Mouse (Mus musculus) hindbrain, embryonic 11.5 days (tissue): ENCODE results near the gene Eef1a2. TPM values are rescaled to one million over a fixed set of nuclear protein-coding genes. Genes with fewer than 3 reads are reported as not detected.
"Not testable (repeated sequence)": the region's sequence is repeated elsewhere in the genome, so short reads cannot be mapped to it uniquely, and the experiment has no call there.

Experiments used
- ATAC-seq: fragments of 200-750 bp; cut with Nextera tagmentation; 2 replicates; pipeline ENCODE4 v1.8.0; 2017; ENCODE audit warnings: mild to moderate bottlenecking, moderate TSS enrichment, moderate library complexity; ENCODE audit not compliant: low FRiP score
- DNase-seq: peaks from one replicate; pipeline ENCODE4 v3.0.0-alpha.2; 2015; ENCODE audit warnings: low spot score
- H3K27ac ChIP-seq: fragments of 300-500 bp; sonication (generic); 2 replicates; pipeline ENCODE4 v1.5.1; 2014; ENCODE audit warnings: mild to moderate bottlenecking, low read depth, low read length
- H3K27me3 ChIP-seq: fragments of 300-500 bp; sonication (generic); 2 replicates; pipeline ENCODE4 v1.6.1; 2014; ENCODE audit warnings: mild to moderate bottlenecking, low read length, moderate library complexity, mixed read lengths; ENCODE audit not compliant: control insufficient read depth, insufficient read depth
- H3K36me3 ChIP-seq: fragments of 300-500 bp; sonication (generic); 2 replicates; pipeline ENCODE4 v1.6.1; 2014; ENCODE audit warnings: mild to moderate bottlenecking, low read length, moderate library complexity, mixed read lengths; ENCODE audit not compliant: control insufficient read depth, insufficient read depth
- H3K4me1 ChIP-seq: fragments of 300-500 bp; sonication (generic); replicated peaks from 2 replicates; pipeline ENCODE4 v1.6.1; 2014; ENCODE audit warnings: low read length, mixed read lengths; ENCODE audit not compliant: control insufficient read depth, insufficient read depth
- H3K4me2 ChIP-seq: fragments of 300-500 bp; sonication (generic); replicated peaks from 2 replicates; pipeline ENCODE4 v1.6.1; 2014; ENCODE audit warnings: mild to moderate bottlenecking, low read depth, low read length
- H3K4me3 ChIP-seq: fragments of 300-500 bp; sonication (generic); 2 replicates; pipeline ENCODE4 v1.5.1; 2014; ENCODE audit warnings: low read depth, low read length
- H3K9ac ChIP-seq: fragments of 300-500 bp; sonication (generic); 2 replicates; pipeline ENCODE4 v1.6.1; 2014; ENCODE audit warnings: low read depth, low read length
- H3K9me3 ChIP-seq: fragments of 300-500 bp; sonication (generic); 2 replicates; pipeline ENCODE4 v1.6.1; 2016; ENCODE audit warnings: low read length; ENCODE audit not compliant: control insufficient read depth
- WGBS: fragments of 180-500 bp; shearing (Covaris S2); extraction: QIAGEN DNeasy Blood & Tissue Kit; methylation state at CpG from one replicate; pipeline ENCODE4 v1.1.7; 2014; 5-methylcytosine and 5-hydroxymethylcytosine counted together
- polyA plus RNA-seq: library from polyadenylated mRNA; unstranded; fragments of >200 nt; fragmentation: Nextera tagmentation; extraction: Ambion mirVana; gene quantifications from 2 replicates; pipeline ENCODE4 v1.2.1, GENCODE M21; 2014

Gene Eef1a2
- polyA plus RNA-seq, 1 experiment from 2014 or later: 1.5 TPM

DNA sequence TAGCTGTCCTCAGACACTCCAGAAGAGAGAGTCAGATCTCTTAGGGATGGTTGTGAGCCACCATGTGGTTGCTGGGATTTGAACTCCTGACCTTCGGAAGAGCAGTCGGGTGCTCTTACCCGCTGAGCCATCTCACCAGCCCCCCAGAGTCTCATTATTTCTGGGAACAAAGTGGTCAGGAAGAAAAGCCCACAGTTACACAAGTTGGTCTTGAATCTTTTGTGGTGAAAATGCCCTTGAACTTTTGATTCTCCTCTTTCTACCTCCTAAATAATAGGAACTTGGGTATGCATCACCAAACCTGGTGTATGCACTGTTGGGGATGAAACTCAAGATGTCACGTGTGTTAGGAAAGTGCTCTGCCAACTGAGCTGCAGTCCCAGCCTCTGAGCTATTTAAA, 35.1 kb upstream of the Eef1a2 start:
- no peaks in the 10 kb centered on the region for H3K36me3 ChIP-seq
- H3K9me3 ChIP-seq: no peaks in the 10 kb centered on the region
- DNase-seq (no peak), ATAC-seq (no peak)
- no peaks in the 10 kb centered on the region for H3K27me3 ChIP-seq
- no peak overlapping the region for H3K9ac ChIP-seq
- H3K4me2 ChIP-seq: no peak overlapping the region
- H3K4me1 ChIP-seq: peaks cover 3% of the 10 kb centered on the region
- 58% methylated on average over 4 of the region's 4 CpGs for WGBS
- no peak overlapping the region for H3K27ac ChIP-seq
- no peak overlapping the region for H3K4me3 ChIP-seq

DNA sequence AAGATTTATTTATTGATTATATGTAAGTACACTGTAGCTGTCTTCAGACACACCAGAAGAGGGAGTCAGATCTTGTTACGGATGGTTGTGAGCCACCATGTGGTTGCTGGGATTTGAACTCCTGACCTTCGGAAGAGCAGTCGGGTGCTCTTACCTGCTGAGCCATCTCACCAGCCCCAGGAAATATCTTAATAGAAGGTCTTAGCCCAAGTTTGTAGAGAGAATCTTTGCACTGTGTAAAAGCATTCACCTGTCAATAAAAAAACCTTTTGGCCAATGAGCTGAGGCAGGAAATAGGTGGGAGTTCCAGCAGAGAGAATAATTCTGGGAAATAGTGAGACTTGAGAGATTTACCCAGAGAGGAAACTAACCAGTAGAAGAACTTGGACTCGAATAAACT, 34.6 kb upstream of the Eef1a2 start:
- not testable (repeated sequence) for DNase-seq, H3K4me1 ChIP-seq, H3K4me2 ChIP-seq, ATAC-seq, H3K36me3 ChIP-seq, H3K9me3 ChIP-seq, H3K9ac ChIP-seq, H3K27me3 ChIP-seq, H3K27ac ChIP-seq, H3K4me3 ChIP-seq
- WGBS: 72% methylated on average over 3 of the region's 4 CpGs

DNA sequence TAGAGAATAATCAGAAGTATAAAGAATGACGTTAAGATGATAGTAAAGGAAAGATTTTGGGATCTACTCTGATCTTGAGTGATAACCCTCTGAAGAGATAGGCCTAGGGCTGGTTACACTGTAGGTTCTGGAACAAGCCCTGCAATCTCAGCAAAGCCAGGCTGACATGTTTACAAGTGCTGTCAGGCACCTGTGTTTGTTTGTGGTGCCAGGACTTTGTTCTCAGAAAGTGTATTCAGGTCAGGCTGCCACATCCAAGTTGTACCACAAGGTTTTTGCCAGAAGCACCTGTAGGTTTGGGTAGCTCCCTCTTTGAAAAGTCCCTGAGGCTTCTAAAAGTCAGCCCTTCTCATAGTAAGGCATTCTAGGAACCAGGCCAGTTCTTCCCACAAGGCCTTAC, 32.5 kb upstream of the Eef1a2 start:
- Histone ChIP-seq H3K9me3 (no peaks in the 10 kb centered on the region), H3K4me1 (peaks cover 3% of the 10 kb centered on the region), H3K4me2 (no peak overlapping the region), H3K9ac (no peak overlapping the region), H3K27me3 (no peaks in the 10 kb centered on the region), H3K4me3 (no peak overlapping the region), H3K27ac (no peak overlapping the region), H3K36me3 (no peaks in the 10 kb centered on the region)
- DNase-seq (no peak), ATAC-seq (no peak)
- 89% methylated on average over 1 of the region's 1 CpGs for WGBS

DNA sequence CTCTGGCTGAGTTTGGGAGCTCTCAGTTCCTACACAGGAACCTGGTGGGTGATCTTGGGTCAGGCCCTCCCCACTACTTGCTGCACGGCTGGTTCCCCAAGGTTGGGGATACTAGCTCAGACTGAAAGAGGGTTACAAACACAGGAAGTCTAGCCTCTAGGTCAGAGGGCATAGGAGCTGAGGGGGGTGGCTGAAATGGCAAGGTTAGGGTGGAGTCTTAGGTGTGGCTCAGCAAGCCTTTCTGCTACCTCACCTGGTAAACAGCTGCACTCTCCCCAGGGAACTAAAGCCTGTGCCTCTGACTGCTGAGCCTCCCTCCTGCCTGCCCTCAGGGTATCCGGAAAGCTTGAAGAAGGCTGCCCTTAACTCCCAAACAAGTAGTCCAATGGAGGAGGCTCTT, 31.9 kb upstream of the Eef1a2 start:
- H3K9me3 ChIP-seq: no peaks in the 10 kb centered on the region
- H3K4me2 ChIP-seq: peak overlapping the region; percentile 43
- ATAC-seq: no peak
- H3K27me3 ChIP-seq: no peaks in the 10 kb centered on the region
- H3K36me3 ChIP-seq: no peaks in the 10 kb centered on the region
- H3K4me1 ChIP-seq: peaks cover 3% of the 10 kb centered on the region
- 0 out of 2 replicates have a peak overlapping the region, but pooled peaks have one; percentile 20 for H3K9ac ChIP-seq
- DNase-seq: no peak
- peak overlapping the region; percentile 69 for H3K4me3 ChIP-seq
- 0 out of 2 replicates have a peak overlapping the region, but pooled peaks have one; percentile 17 for H3K27ac ChIP-seq
- WGBS: 81% methylated on average over 2 of the region's 2 CpGs

DNA sequence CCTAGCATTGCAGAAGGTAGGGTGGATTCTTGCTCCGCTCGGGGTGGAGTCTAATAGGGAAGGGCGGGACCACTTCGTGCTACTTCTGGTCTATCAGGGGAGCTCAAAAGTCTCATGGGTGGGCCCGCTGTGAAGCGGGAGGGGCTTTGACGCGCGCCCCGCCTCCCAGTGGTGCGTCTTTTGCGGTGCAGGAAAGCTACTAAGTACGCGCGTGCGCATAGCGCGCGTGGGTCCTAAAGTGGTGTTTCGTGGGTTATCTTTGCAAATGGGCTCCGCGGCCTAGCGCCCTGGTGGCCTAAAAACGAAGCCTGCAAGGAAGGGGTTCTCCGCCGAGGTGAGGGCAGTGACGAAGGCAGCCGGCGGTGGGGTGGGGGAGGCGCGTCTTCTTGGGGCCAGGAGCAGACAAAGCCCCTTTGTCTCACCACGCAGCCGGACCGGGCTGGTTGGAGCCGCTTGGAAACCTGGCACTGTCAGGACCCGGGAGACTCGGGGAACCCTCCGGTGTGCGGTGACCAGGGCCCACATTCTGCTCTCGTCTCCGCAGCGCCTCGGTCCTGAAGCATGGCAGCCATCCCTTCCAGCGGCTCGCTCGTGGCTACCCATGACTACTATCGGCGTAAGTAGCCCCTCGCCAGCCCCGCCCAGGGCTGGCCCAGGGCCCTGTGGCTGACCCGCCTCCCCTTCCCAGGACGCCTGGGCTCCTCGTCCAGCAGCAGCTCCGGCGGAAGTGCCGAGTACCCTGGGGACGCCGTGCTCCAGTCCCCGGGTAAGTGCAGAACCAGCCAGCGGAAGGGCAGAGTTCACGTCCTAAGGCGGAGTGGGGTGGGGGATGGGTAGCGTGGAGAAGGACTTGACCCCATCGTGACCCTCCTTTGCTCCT, 30.5 kb upstream of the Eef1a2 start, which contains the start of gene Ppdpf:
Ppdpf (plus strand) TSS at position 127 of the 880 bp plus-strand sequence.
- H3K27me3 ChIP-seq: no peaks in the 10 kb centered on the region
- under 1% methylated on average over 64 of the region's 64 CpGs for WGBS
- peak within 1 kb of the TSS; percentile 69 for H3K4me3 ChIP-seq
- peak; percentile 89 for ATAC-seq
- DNase-seq: peak; percentile 88
- H3K9ac ChIP-seq: peak within 1 kb of the TSS; percentile 94
- no peaks in the 10 kb centered on the region for H3K36me3 ChIP-seq
- H3K4me2 ChIP-seq: peak within 1 kb of the TSS; percentile 43
- H3K27ac ChIP-seq: peak within 1 kb of the TSS; percentile 96
- H3K9me3 ChIP-seq: no peaks in the 10 kb centered on the region
- H3K4me1 ChIP-seq: peaks cover 3% of the 10 kb centered on the region

DNA sequence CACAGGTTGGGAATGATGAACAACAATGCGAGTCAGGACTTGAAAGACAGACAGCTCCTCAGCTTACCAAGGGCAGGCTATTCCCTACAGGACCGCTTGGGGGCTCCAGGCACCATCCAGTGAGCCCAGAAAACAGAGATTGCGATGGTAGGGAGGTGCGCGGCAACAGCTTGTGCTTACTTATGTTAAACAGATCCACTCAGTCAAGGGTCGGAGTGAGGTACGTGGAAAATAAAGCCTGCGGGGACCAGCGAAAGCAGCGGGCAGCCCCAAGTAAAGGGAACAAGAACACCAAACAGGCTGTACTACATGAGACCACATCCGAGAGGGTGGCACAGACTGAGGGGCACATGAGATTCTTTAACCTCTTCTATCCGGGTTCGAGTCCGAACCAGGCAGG, 29.8 kb upstream of the Eef1a2 start:
- H3K9me3 ChIP-seq: no peaks in the 10 kb centered on the region
- ATAC-seq (peak; percentile 82), DNase-seq (peak; percentile 90)
- peaks cover 3% of the 10 kb centered on the region for H3K4me1 ChIP-seq
- no peaks in the 10 kb centered on the region for H3K27me3 ChIP-seq
- no peaks in the 10 kb centered on the region for H3K36me3 ChIP-seq
- peak overlapping the region; percentile 96; the same call in 1 of the 2 replicates for H3K27ac ChIP-seq
- H3K4me2 ChIP-seq: peak overlapping the region; percentile 43
- H3K9ac ChIP-seq: peak overlapping the region; percentile 94
- WGBS: under 1% methylated on average over 14 of the region's 14 CpGs
- H3K4me3 ChIP-seq: peak overlapping the region; percentile 69

DNA sequence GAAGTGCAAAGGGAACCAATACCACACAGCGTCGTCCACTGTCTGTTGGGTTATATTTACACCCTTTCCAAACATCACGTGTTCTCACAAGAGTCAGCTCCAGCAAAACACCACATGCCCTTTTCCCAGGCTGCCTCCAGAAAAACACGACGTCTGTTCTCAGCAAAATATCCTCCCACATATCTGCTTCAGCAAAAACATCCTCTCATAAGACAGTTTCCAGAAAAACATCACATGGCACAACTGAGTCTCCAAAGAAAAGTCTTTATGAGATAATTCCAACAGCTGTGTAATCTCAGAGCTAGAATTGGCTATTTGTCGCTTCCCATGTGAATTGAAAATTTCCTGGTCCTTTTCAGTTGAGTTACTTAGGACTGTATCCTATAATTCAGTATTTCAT, 24.1 kb upstream of the Eef1a2 start:
- Histone ChIP-seq H3K9ac (no peak overlapping the region), H3K4me3 (no peak overlapping the region), H3K4me1 (no peaks in the 10 kb centered on the region), H3K9me3 (no peaks in the 10 kb centered on the region), H3K27ac (no peak overlapping the region), H3K36me3 (no peaks in the 10 kb centered on the region), H3K27me3 (no peaks in the 10 kb centered on the region), H3K4me2 (no peak overlapping the region)
- DNase-seq: no peak
- WGBS: 76% methylated on average over 6 of the region's 6 CpGs
- no peak for ATAC-seq

DNA sequence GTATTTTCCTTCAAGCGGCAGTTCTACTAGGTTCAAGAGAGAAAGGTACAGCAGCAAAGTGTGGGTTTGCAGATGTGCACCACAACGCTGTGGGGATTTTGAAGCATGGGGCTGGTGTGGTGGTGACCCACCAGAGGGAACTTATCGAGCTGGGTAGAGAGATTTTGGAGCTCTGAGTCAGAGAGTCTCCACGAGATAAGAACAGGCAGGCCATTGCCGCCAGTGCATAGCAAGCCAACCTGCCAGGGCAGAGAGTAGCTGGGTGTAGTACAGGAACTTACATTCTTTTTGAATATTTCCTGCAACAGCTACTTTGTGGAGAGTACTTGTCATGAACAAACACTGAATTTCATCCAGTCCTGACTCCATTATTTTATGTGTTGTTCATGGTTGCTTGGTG, 21.7 kb upstream of the Eef1a2 start:
- Histone ChIP-seq H3K9me3 (no peaks in the 10 kb centered on the region), H3K9ac (no peak overlapping the region), H3K4me1 (no peaks in the 10 kb centered on the region), H3K27ac (no peak overlapping the region), H3K4me3 (no peak overlapping the region), H3K4me2 (no peak overlapping the region), H3K27me3 (no peaks in the 10 kb centered on the region), H3K36me3 (no peaks in the 10 kb centered on the region)
- ATAC-seq (no peak), DNase-seq (no peak)
- WGBS: 91% methylated on average over 5 of the region's 5 CpGs

DNA sequence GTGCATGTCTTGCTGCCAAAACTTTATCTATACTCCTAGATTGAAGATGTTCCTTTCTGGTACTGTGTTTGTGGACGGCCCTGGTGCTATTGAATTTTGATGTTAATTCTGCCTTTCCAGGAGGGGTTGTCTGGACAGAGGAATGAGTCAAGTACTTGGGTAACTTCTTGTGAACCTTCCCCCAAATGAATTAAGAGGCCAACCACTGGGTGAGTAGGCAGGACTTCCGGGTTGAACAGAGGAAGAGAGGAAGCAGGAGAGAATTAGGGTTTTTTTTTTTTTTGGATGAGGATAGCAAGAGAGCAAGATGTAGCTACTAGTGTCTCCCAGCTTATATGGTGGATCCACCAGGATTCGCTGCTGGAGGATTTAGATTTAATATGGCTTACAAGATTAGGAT, 21.2 kb upstream of the Eef1a2 start:
- DNase-seq (no peak), ATAC-seq (no peak)
- Histone ChIP-seq H3K9ac (no peak overlapping the region), H3K4me1 (no peaks in the 10 kb centered on the region), H3K4me3 (no peak overlapping the region), H3K27ac (no peak overlapping the region), H3K36me3 (no peaks in the 10 kb centered on the region), H3K27me3 (no peaks in the 10 kb centered on the region), H3K9me3 (no peaks in the 10 kb centered on the region), H3K4me2 (no peak overlapping the region)
- 84% methylated on average over 3 of the region's 3 CpGs for WGBS
